Mouse (Mus musculus): ENCODE results near the gene Smchd1. TPM values are rescaled to one million over a fixed set of nuclear protein-coding genes. Genes with fewer than 3 reads are reported as not detected.
"Not testable (repeated sequence)": the region's sequence is repeated elsewhere in the genome, so short reads cannot be mapped to it uniquely, and the experiment has no call there.

Gene Smchd1
- polyA plus RNA-seq, 1 experiment from 2014 or later = 103 TPM

GRCm38 (mm10) chr17:71445191-71445590 is 30.0 kb downstream of the Smchd1 start:
- no peaks in the 10 kb centered on the region for H3K9me3 ChIP-seq (ENCODE audit: low read depth, low read length)
- H3K4me3 ChIP-seq (ENCODE audit: low read depth, low read length) = no peak overlapping the region
- no peak overlapping the region for H3K27ac ChIP-seq (ENCODE audit: low read depth)
- H3K27me3 ChIP-seq (ENCODE audit: insufficient read depth, low read length) = no peaks in the 10 kb centered on the region
- no peaks in the 10 kb centered on the region for H3K4me1 ChIP-seq (ENCODE audit: insufficient read depth)
- H3K4me2 ChIP-seq = no peak overlapping the region
- H3K36me3 ChIP-seq (ENCODE audit: insufficient read depth) = peaks cover 64% of the 10 kb centered on the region
- TF ChIP-seq CTCF (IDR thresholded peaks at IDR 0.05; ENCODE audit: low read depth) = no peak
- DNase-seq = no peak
- no peak overlapping the region for H3K9ac ChIP-seq
- WGBS = 92% methylated on average over 6 of the region's 6 CpGs
- no peak for ATAC-seq (ENCODE audit: insufficient read depth)

GRCm38 (mm10) chr17:71444718-71445117 is 30.4 kb downstream of the Smchd1 start:
- no peak overlapping the region for H3K9ac ChIP-seq
- no peak for DNase-seq
- no peaks in the 10 kb centered on the region for H3K9me3 ChIP-seq (ENCODE audit: low read depth, low read length)
- H3K27ac ChIP-seq (ENCODE audit: low read depth) = no peak overlapping the region
- peaks cover 64% of the 10 kb centered on the region for H3K36me3 ChIP-seq (ENCODE audit: insufficient read depth)
- WGBS = 77% methylated on average over 2 of the region's 2 CpGs
- no peak overlapping the region for H3K4me2 ChIP-seq
- no peaks in the 10 kb centered on the region for H3K4me1 ChIP-seq (ENCODE audit: insufficient read depth)
- ATAC-seq (ENCODE audit: insufficient read depth) = no peak
- no peak overlapping the region for H3K4me3 ChIP-seq (ENCODE audit: low read depth, low read length)
- H3K27me3 ChIP-seq (ENCODE audit: insufficient read depth, low read length) = no peaks in the 10 kb centered on the region
- no peak for TF ChIP-seq CTCF (IDR thresholded peaks at IDR 0.05; ENCODE audit: low read depth)

GRCm38 (mm10) chr17:71444126-71444525 is 31.0 kb downstream of the Smchd1 start:
- TF ChIP-seq CTCF (IDR thresholded peaks at IDR 0.05; ENCODE audit: low read depth) = no peak
- H3K4me2 ChIP-seq = no peak overlapping the region
- no peak overlapping the region for H3K9ac ChIP-seq
- no peaks in the 10 kb centered on the region for H3K27me3 ChIP-seq (ENCODE audit: insufficient read depth, low read length)
- 95% methylated on average over 3 of the region's 3 CpGs for WGBS
- H3K4me1 ChIP-seq (ENCODE audit: insufficient read depth) = no peaks in the 10 kb centered on the region
- no peaks in the 10 kb centered on the region for H3K9me3 ChIP-seq (ENCODE audit: low read depth, low read length)
- no peak for ATAC-seq (ENCODE audit: insufficient read depth)
- H3K36me3 ChIP-seq (ENCODE audit: insufficient read depth) = peaks cover 64% of the 10 kb centered on the region
- no peak overlapping the region for H3K27ac ChIP-seq (ENCODE audit: low read depth)
- no peak overlapping the region for H3K4me3 ChIP-seq (ENCODE audit: low read depth, low read length)
- no peak for DNase-seq

- ATAC-seq (ENCODE audit: insufficient read depth) = no peak
- H3K27ac ChIP-seq (ENCODE audit: low read depth) = no peak overlapping the region
- DNase-seq = no peak
- no peaks in the 10 kb centered on the region for H3K27me3 ChIP-seq (ENCODE audit: insufficient read depth, low read length)
- peaks cover 57% of the 10 kb centered on the region for H3K36me3 ChIP-seq (ENCODE audit: insufficient read depth)
- 86% methylated on average over 6 of the region's 6 CpGs for WGBS
- no peaks in the 10 kb centered on the region for H3K4me1 ChIP-seq (ENCODE audit: insufficient read depth)
- no peak for TF ChIP-seq CTCF (IDR thresholded peaks at IDR 0.05; ENCODE audit: low read depth)
- no peak overlapping the region for H3K4me2 ChIP-seq
- no peak overlapping the region for H3K4me3 ChIP-seq (ENCODE audit: low read depth, low read length)
- no peak overlapping the region for H3K9ac ChIP-seq
- H3K9me3 ChIP-seq (ENCODE audit: low read depth, low read length) = no peaks in the 10 kb centered on the region
These were observed 31.9 kb downstream of the Smchd1 start for GRCm38 (mm10) chr17:71443273-71443672.

- ATAC-seq (ENCODE audit: insufficient read depth); H3K4me3 ChIP-seq (ENCODE audit: low read depth, low read length); DNase-seq; H3K4me1 ChIP-seq (ENCODE audit: insufficient read depth); H3K9me3 ChIP-seq (ENCODE audit: low read depth, low read length); H3K27me3 ChIP-seq (ENCODE audit: insufficient read depth, low read length); H3K9ac ChIP-seq; H3K4me2 ChIP-seq; H3K27ac ChIP-seq (ENCODE audit: low read depth): not testable (repeated sequence)
- H3K36me3 ChIP-seq (ENCODE audit: insufficient read depth) = peaks cover 65% of the 10 kb centered on the region
- WGBS = 100% methylated on average over 2 of the region's 2 CpGs
These were observed 52.6 kb downstream of the Smchd1 start for GRCm38 (mm10) chr17:71422502-71422901.

DNA sequence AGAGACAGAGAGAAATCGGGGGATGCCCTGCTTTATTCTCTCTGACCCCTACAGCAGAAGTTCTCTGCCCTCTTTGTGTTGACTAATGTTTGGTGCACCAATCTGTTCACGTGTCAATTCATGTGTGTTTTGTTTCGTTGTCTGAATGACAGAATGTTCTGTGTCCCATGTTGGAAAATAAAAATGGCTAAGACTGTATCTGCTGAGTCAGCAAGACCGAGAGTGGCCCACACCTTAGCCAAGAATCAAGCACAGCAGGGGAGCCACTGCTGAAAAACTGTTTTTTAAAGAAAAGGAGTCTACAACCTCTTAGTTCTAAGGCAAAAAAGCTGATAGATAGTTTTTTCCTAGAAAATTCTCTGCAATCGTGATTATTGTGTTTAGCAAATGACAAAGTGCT is 55.7 kb downstream of the Smchd1 start:
- not testable (repeated sequence) for ATAC-seq (ENCODE audit: insufficient read depth); H3K9ac ChIP-seq; H3K9me3 ChIP-seq (ENCODE audit: low read depth, low read length); H3K4me3 ChIP-seq (ENCODE audit: low read depth, low read length); H3K4me1 ChIP-seq (ENCODE audit: insufficient read depth); H3K4me2 ChIP-seq; DNase-seq; H3K27me3 ChIP-seq (ENCODE audit: insufficient read depth, low read length); H3K27ac ChIP-seq (ENCODE audit: low read depth)
- 82% methylated on average over 5 of the region's 5 CpGs for WGBS
- peaks cover 60% of the 10 kb centered on the region for H3K36me3 ChIP-seq (ENCODE audit: insufficient read depth)

DNA sequence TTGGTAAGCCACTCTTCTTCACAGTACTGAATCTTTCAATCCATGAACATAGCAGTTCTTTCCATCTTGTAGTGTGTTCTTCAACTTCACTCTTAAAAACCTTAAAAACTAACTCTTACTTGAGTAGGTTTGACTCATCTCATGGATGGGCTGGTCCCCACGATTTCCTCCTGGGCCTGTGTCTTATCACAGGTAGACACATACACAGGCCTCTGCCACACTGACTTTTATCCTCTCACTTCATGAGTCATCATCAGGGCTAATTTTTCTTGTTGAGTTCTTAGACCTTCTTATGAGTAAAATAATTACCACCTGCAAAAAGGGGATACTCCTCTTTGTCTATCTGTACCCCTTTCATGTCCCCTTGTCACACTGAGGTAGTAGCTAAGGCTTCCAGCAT is 58.1 kb downstream of the Smchd1 start:
- DNase-seq (no peak), ATAC-seq (ENCODE audit: insufficient read depth) (no peak)
- Histone ChIP-seq H3K4me3 (ENCODE audit: low read depth, low read length) (no peak overlapping the region), H3K4me1 (ENCODE audit: insufficient read depth) (no peaks in the 10 kb centered on the region), H3K27me3 (ENCODE audit: insufficient read depth, low read length) (no peaks in the 10 kb centered on the region), H3K36me3 (ENCODE audit: insufficient read depth) (peaks cover 44% of the 10 kb centered on the region), H3K27ac (ENCODE audit: low read depth) (no peak overlapping the region), H3K9me3 (ENCODE audit: low read depth, low read length) (peaks cover 4% of the 10 kb centered on the region; the same call in 1 of the 2 replicates), H3K9ac (no peak overlapping the region), H3K4me2 (no peak overlapping the region)
- TF ChIP-seq CTCF (IDR thresholded peaks at IDR 0.05; ENCODE audit: low read depth) = no peak
- 93% methylated on average over 1 of the region's 1 CpGs for WGBS

DNA sequence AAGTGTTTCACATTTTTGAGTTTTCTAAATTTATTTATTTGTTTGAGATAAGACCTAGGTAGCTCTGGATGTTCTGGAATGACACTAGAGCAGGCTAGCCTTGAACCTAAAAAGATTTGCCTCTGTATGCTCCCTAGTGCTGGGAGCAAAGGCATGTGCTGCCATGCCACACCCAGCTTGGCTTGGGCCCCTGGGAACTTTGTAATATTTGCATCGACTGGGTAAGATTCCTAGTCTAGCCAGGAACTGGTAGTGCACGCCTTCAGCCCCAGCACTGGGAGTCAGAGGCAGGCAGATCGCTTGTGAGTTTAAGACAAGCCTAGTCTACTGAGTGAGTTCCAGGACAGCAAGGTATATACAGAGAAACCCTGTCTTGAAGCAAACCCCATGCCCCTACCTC is 87.7 kb downstream of the Smchd1 start:
- H3K4me3 ChIP-seq (ENCODE audit: low read depth, low read length) = no peak overlapping the region
- no peak overlapping the region for H3K9ac ChIP-seq
- no peak for TF ChIP-seq CTCF (IDR thresholded peaks at IDR 0.05; ENCODE audit: low read depth)
- no peak for ATAC-seq (ENCODE audit: insufficient read depth)
- peaks cover 40% of the 10 kb centered on the region for H3K36me3 ChIP-seq (ENCODE audit: insufficient read depth)
- WGBS = 81% methylated on average over 3 of the region's 3 CpGs
- no peaks in the 10 kb centered on the region for H3K4me1 ChIP-seq (ENCODE audit: insufficient read depth)
- H3K27me3 ChIP-seq (ENCODE audit: insufficient read depth, low read length) = no peaks in the 10 kb centered on the region
- no peaks in the 10 kb centered on the region for H3K9me3 ChIP-seq (ENCODE audit: low read depth, low read length)
- DNase-seq = no peak
- no peak overlapping the region for H3K4me2 ChIP-seq
- H3K27ac ChIP-seq (ENCODE audit: low read depth) = no peak overlapping the region

Measured in lung, embryonic 14.5 days (tissue).